In genomic region chr5:151117846-151118245, GRCm38 (mm10) we compare ENCODE assay signal across 22 mouse cellular contexts.
DNase-seq lines count a peak whose midpoint lies in the region; ATAC-seq and TF ChIP-seq lines count a peak whose summit lies in the region.
"Had no signal": no experiment of that assay in that cellular context is flagged by ENCODE, and none has a peak within 500 bp of the region (broad histone marks: within the 10 kb centered on the region; RNA-seq: fewer than 3 reads in every experiment).

No protein-coding gene starts in this region.

- no peaks in the 10 kb centered on the region for H3K27me3 ChIP-seq in heart, adult 2 months (ENCODE audit: control insufficient read depth, insufficient read depth, low read length)
- no peaks in the 10 kb centered on the region for H3K27me3 ChIP-seq in liver, postnatal 0 days (ENCODE audit: insufficient read depth, low read length)
- H3K27me3 ChIP-seq in Patski: no peaks in the 10 kb centered on the region
- H3K27me3 ChIP-seq: hindbrain, embryonic 15.5 days; midbrain, embryonic 12.5 days had no signal

- no peak overlapping the region for H3K4me3 ChIP-seq in heart, adult 2 months
- H3K4me3 ChIP-seq in liver, postnatal 0 days (ENCODE audit: low read depth, low read length): no peak overlapping the region
- H3K4me3 ChIP-seq: hindbrain, embryonic 15.5 days; midbrain, embryonic 12.5 days had no signal

- intact Hi-C loops in heart, adult 2 months (cut with DNase I): no loop called here

- no peaks in the 10 kb centered on the region for H3K36me3 ChIP-seq in heart, adult 2 months (ENCODE audit: control insufficient read depth, insufficient read depth, low read length)
- H3K36me3 ChIP-seq in liver, postnatal 0 days (replicated peaks; ENCODE audit: insufficient read depth, low read length): no peaks in the 10 kb centered on the region
- H3K36me3 ChIP-seq: hindbrain, embryonic 15.5 days; midbrain, embryonic 12.5 days had no signal

- no peak for TF ChIP-seq POLR2A in heart, adult 2 months (IDR thresholded peaks at IDR 0.05; ENCODE audit: insufficient read depth, low read depth, low read length)

- CTCF ChIA-PET in Patski (lab: Charles Lee): interaction anchor here (0.6 to 5.2 kb wide), 5 partner anchors 13 to 24 kb away, joined by 3 to 20 read pairs (median 3); no protein-coding TSS in a partner anchor

- no peaks in the 10 kb centered on the region for H3K9me3 ChIP-seq in liver, postnatal 0 days (ENCODE audit: low read length)
- H3K9me3 ChIP-seq: hindbrain, embryonic 15.5 days; midbrain, embryonic 12.5 days had no signal

- H3K9ac ChIP-seq in heart, adult 2 months (ENCODE audit: low read depth, low read length): no peak overlapping the region
- H3K9ac ChIP-seq in liver, postnatal 0 days (replicated peaks): no peak overlapping the region
- H3K9ac ChIP-seq: forebrain, postnatal 0 days; hindbrain, embryonic 15.5 days; midbrain, embryonic 12.5 days had no signal

- peak; percentile 18 to 37 for DNase-seq in heart, adult 9 months (ENCODE audit: low spot score in 2 of 2)
- DNase-seq in heart, adult 2 months: no peak
- DNase-seq in liver, postnatal 0 days: no peak
- DNase-seq in liver: no peak
- peak; percentile 85 for DNase-seq in 3T3-L1 (ENCODE audit: low read depth, low spot score)
- DNase-seq in Patski (ENCODE audit: low read depth, low spot score): no peak
- DNase-seq in yolk sac, embryonic 10.5 days (ENCODE audit: low spot score): no peak
- DNase-seq: B cell, adult 2 months; cerebellum, adult 11 months; cerebellum, adult 9-11 months; forebrain, postnatal 0 days; gastrocnemius, postnatal 36 days; kidney, adult 9 months; kidney, postnatal 14 days; left cerebral cortex, postnatal 4 days; lung, adult 18-20 months; right cerebral cortex, postnatal 25 days; spleen, adult 18-20 months had no signal

- in situ Hi-C loops in Patski (cut with MboI; ENCODE audit: low pct_unique_long_range_greater_than_20kb): no loop called here

- H3K27ac ChIP-seq in heart, adult 2 months: no peak overlapping the region
- no peak overlapping the region for H3K27ac ChIP-seq in liver, postnatal 0 days (ENCODE audit: low read depth)
- H3K27ac ChIP-seq: hindbrain, embryonic 15.5 days; midbrain, embryonic 12.5 days had no signal

- 0 out of 2 replicates have a peak, but pooled peaks have one; percentile 43 for ATAC-seq in liver, postnatal 0 days
- peak; percentile 22 for ATAC-seq in Patski
- ATAC-seq: forebrain, postnatal 0 days had no signal

- TF ChIP-seq CTCF in heart, adult 2 months (IDR thresholded peaks at IDR 0.05): no peak
- TF ChIP-seq CTCF in liver, postnatal 0 days (IDR thresholded peaks at IDR 0.05; ENCODE audit: low read depth): no peak
- TF ChIP-seq CTCF in Patski (IDR thresholded peaks at IDR 0.05): no peak

- POLR2A ChIA-PET in Patski (lab: Charles Lee): interaction anchor here (1.0 to 1.7 kb wide), 2 partner anchors 8 to 16 kb away, joined by 3 to 4 read pairs; no protein-coding TSS in a partner anchor

- 49% methylated on average over 2 of the region's 2 CpGs for WGBS in heart, adult 2 months
- WGBS in liver, postnatal 0 days (ENCODE audit: insufficient replicate concordance): 67% methylated on average over 2 of the region's 2 CpGs

- H3K4me2 ChIP-seq in liver, postnatal 0 days (ENCODE audit: low read depth, low read length): no peak overlapping the region
- H3K4me2 ChIP-seq: heart, embryonic 11.5 days; hindbrain, embryonic 15.5 days; liver, embryonic 11.5 days; midbrain, embryonic 12.5 days had no signal

- peaks cover 15% of the 10 kb centered on the region for H3K4me1 ChIP-seq in heart, adult 2 months (ENCODE audit: control insufficient read depth, insufficient read depth, low read length)
- H3K4me1 ChIP-seq in liver, postnatal 0 days (ENCODE audit: insufficient read depth): no peaks in the 10 kb centered on the region
- H3K4me1 ChIP-seq: hindbrain, embryonic 15.5 days; midbrain, embryonic 12.5 days had no signal

- peaks cover 6% of the 10 kb centered on the region for H3K79me2 ChIP-seq in heart, adult 2 months (replicated peaks; ENCODE audit: control insufficient read depth, insufficient read depth, low read length)

- no peak for TF ChIP-seq EP300 in heart, adult 2 months (IDR thresholded peaks at IDR 0.05; ENCODE audit: insufficient read depth, low read depth, low read length)
- TF ChIP-seq EP300 in liver, postnatal 0 days (IDR thresholded peaks at IDR 0.05; ENCODE audit: low read depth): no peak

Comparison
In these comparisons a context has a peak if more than half of its experiments do, and no peak if none do; other contexts are left out.
1. DNase-seq: peak in heart, adult 9 months (2 of 2) and 3T3-L1 (single experiment); none in heart, adult 2 months (0 of 2), liver, postnatal 0 days (single experiment), liver (single experiment), Patski (single experiment) and yolk sac, embryonic 10.5 days (single experiment).